Mouse (Mus musculus) heart, embryonic 13.5 days (tissue): Measurements from ENCODE around the gene Pld1. TPM values are rescaled to one million over a fixed set of nuclear protein-coding genes. Genes with fewer than 3 reads are reported as not detected.

Experiments used
- ATAC-seq: fragments of 200-750 bp; cut with Nextera tagmentation; 2 replicates; pipeline ENCODE4 v1.8.0; 2017; ENCODE audit warnings: moderate TSS enrichment; ENCODE audit not compliant: insufficient number of reproducible peaks, low FRiP score, low TSS enrichment; ENCODE audit errors: extremely low read depth
- H3K27ac ChIP-seq: fragments of 300-500 bp; sonication (generic); replicated peaks from 2 replicates; pipeline ENCODE4 v1.5.1; 2015; ENCODE audit warnings: moderate library complexity, mild to moderate bottlenecking, inconsistent platforms
- H3K27me3 ChIP-seq: fragments of 300-500 bp; sonication (generic); replicated peaks from 2 replicates; pipeline ENCODE4 v1.6.1; 2015; ENCODE audit warnings: mild to moderate bottlenecking, inconsistent platforms
- H3K36me3 ChIP-seq: fragments of 300-500 bp; sonication (generic); 2 replicates; pipeline ENCODE4 v1.6.1; 2015; ENCODE audit warnings: mild to moderate bottlenecking, inconsistent platforms
- H3K4me1 ChIP-seq: fragments of 300-500 bp; sonication (generic); 2 replicates; pipeline ENCODE4 v1.6.1; 2015; ENCODE audit warnings: inconsistent platforms
- H3K4me2 ChIP-seq: fragments of 300-500 bp; sonication (generic); 2 replicates; pipeline ENCODE4 v1.6.1; 2015; ENCODE audit warnings: inconsistent platforms, mild to moderate bottlenecking, moderate library complexity
- H3K4me3 ChIP-seq: fragments of 300-500 bp; sonication (generic); 2 replicates; pipeline ENCODE4 v1.5.1; 2015; ENCODE audit warnings: moderate library complexity, mild to moderate bottlenecking, inconsistent platforms
- H3K9ac ChIP-seq: fragments of 300-500 bp; sonication (generic); 2 replicates; pipeline ENCODE4 v1.6.1; 2015; ENCODE audit warnings: inconsistent platforms, mild to moderate bottlenecking, moderate library complexity
- H3K9me3 ChIP-seq: fragments of 300-500 bp; sonication (generic); 2 replicates; pipeline ENCODE4 v1.6.1; 2016; ENCODE audit warnings: inconsistent platforms
- WGBS: fragments of 180-500 bp; shearing (Covaris S2); methylation state at CpG from one replicate; pipeline ENCODE4 v1.1.7; 2015; ENCODE audit warnings: mixed read lengths; 5-methylcytosine and 5-hydroxymethylcytosine counted together
- polyA plus RNA-seq: library from polyadenylated mRNA; unstranded; fragments of >200 nt; fragmentation: Nextera tagmentation; extraction: Ambion mirVana; gene quantifications from 2 replicates; pipeline ENCODE4 v1.2.1, GENCODE M21; 2015

Pld1 gene
- polyA plus RNA-seq, 1 experiment from 2014 or later: 4.1 TPM

DNA sequence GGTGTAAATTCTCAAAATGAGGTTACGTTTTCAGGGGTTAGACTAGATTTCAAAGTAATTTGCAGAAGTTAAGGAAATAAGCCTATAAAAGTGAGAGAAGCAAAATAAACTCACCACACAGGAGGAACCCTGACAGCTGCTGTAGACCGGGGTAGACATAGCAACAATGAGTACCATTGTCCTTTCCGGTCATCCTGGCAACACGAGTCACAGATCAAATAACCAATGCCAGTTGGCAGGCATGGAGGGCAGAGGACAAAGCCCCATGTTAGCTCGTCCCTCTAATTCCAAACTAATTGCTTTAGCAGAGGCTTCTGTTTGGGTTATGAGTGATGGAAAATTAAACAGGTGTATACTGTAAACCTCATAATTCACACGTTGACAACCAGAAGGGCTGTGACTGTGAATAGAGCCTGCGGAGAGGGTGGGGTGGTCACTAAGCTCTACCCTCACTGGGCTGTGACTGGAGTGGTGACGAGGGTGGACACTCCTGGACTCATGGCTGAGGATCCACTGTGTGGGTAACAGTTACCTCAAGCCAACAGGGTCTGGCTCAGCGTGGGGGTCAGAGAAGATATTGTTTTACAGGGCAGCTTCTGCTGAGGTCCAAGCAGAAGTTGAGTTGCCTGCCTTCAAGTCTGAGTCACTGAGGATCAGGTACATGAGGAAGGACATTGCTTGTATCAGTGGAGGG lies 39.7 kb downstream of the Pld1 start:
- H3K27me3 ChIP-seq: no peaks in the 10 kb centered on the region
- peaks cover 8% of the 10 kb centered on the region for H3K4me1 ChIP-seq
- H3K36me3 ChIP-seq: 0 out of 2 replicates have a peak, but pooled peaks cover 2% of the 10 kb centered on the region
- H3K27ac ChIP-seq: no peak overlapping the region
- no peak overlapping the region for H3K9ac ChIP-seq
- no peaks in the 10 kb centered on the region; the same call in 1 of the 2 replicates for H3K9me3 ChIP-seq
- ATAC-seq: no peak
- no peak overlapping the region for H3K4me2 ChIP-seq
- 70% methylated on average over 9 of the region's 9 CpGs for WGBS
- H3K4me3 ChIP-seq: no peak overlapping the region

DNA sequence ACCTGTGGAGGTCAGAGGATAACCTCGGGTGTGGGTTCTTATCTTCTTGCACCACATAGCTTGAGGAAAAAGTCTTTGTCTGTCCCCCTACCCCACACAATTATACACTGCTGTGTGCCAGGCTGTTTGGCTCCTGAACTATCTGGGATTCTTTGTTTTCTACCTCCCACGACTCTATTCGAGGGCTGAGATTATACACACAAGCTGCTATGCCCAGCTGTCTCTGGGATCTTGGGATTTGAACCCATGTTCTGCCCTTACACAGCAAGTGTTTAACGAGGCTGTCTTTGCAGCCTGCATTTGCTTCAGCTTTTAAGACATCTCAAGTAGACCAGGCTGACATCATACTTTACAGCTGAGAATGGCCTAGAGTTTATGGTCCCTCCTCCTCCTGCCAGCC lies 43.1 kb downstream of the Pld1 start:
- H3K36me3 ChIP-seq: 0 out of 2 replicates have a peak, but pooled peaks cover under 1% of the 10 kb centered on the region
- H3K9me3 ChIP-seq: no peaks in the 10 kb centered on the region; the same call in 1 of the 2 replicates
- no peak overlapping the region for H3K4me2 ChIP-seq
- no peak for ATAC-seq
- WGBS: 60% methylated on average over 4 of the region's 4 CpGs
- no peak overlapping the region for H3K27ac ChIP-seq
- peaks cover 22% of the 10 kb centered on the region for H3K4me1 ChIP-seq
- H3K4me3 ChIP-seq: no peak overlapping the region
- no peak overlapping the region for H3K9ac ChIP-seq
- H3K27me3 ChIP-seq: no peaks in the 10 kb centered on the region

- Histone ChIP-seq H3K36me3 (no peaks in the 10 kb centered on the region), H3K4me3 (no peak overlapping the region), H3K9ac (no peak overlapping the region), H3K27me3 (no peaks in the 10 kb centered on the region), H3K9me3 (no peaks in the 10 kb centered on the region), H3K27ac (no peak overlapping the region), H3K4me1 (peaks cover 25% of the 10 kb centered on the region), H3K4me2 (no peak overlapping the region)
- ATAC-seq: no peak
- WGBS: 32% methylated on average over 7 of the region's 7 CpGs
These were observed 44.0 kb downstream of the Pld1 start for GRCm38 (mm10) chr3:27982436-27983017.

DNA sequence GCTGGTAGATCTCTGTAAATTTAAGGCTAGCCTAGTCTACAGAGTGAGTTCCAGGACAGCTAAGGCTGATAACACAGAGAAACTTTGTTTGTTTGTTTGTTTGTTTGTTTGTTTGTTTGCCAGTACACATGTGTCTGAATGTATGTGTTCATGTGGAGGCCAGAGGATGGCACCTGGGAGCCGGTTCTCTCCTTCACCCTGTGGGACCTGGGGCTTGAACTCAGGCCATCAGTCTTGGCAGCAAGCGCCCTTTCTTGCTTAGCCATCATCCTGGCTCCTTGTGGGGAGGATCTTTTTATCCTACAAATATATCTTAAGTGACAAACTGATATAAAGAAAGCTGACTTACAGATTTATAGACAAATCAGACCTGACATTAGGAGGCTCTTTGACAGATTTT lies 44.8 kb downstream of the Pld1 start:
- H3K4me2 ChIP-seq: peak overlapping the region; percentile 68
- no peaks in the 10 kb centered on the region for H3K9me3 ChIP-seq
- H3K4me1 ChIP-seq: peaks cover 33% of the 10 kb centered on the region
- H3K36me3 ChIP-seq: no peaks in the 10 kb centered on the region
- no peak overlapping the region for H3K27ac ChIP-seq
- 79% methylated on average over 2 of the region's 2 CpGs for WGBS
- no peaks in the 10 kb centered on the region for H3K27me3 ChIP-seq
- no peak overlapping the region for H3K9ac ChIP-seq
- no peak for ATAC-seq
- H3K4me3 ChIP-seq: no peak overlapping the region

GRCm38 (mm10) chr3:27983935-27984577 lies 45.6 kb downstream of the Pld1 start:
- Histone ChIP-seq H3K9me3 (no peaks in the 10 kb centered on the region), H3K4me1 (peaks cover 41% of the 10 kb centered on the region), H3K27ac (peak overlapping the region; percentile 77), H3K9ac (peak overlapping the region; percentile 70), H3K4me2 (peak overlapping the region; percentile 68), H3K4me3 (peak overlapping the region; percentile 48), H3K36me3 (no peaks in the 10 kb centered on the region), H3K27me3 (no peaks in the 10 kb centered on the region)
- ATAC-seq: peak; percentile 60
- WGBS: 15% methylated on average over 14 of the region's 14 CpGs

DNA sequence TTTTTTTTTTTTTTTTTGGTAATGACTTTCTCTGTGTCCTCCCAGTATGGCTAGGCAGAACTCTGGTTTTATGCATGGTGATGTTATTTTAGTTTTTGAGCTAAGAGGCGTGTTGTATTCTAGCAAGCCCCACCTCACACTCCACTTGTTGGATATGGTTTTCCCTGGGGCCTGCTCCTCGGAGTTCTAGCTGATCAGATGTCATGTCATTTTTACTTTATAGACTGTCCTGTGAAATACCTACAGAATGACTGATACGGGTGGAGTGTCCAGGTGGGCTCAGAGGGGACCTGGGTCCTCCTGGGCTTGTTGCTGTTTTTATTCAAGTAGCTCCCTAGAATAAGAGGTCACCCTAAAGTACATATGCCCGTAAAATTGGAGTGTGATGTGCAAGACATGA lies 46.1 kb downstream of the Pld1 start:
- no peaks in the 10 kb centered on the region for H3K9me3 ChIP-seq
- peaks cover 41% of the 10 kb centered on the region for H3K4me1 ChIP-seq
- no peaks in the 10 kb centered on the region for H3K27me3 ChIP-seq
- WGBS: 53% methylated on average over 4 of the region's 4 CpGs
- H3K27ac ChIP-seq: peak overlapping the region; percentile 77
- ATAC-seq: no peak
- peak overlapping the region; percentile 48 for H3K4me3 ChIP-seq
- peak overlapping the region; percentile 68 for H3K4me2 ChIP-seq
- no peaks in the 10 kb centered on the region for H3K36me3 ChIP-seq
- peak overlapping the region; percentile 70 for H3K9ac ChIP-seq

- no peak overlapping the region for H3K27ac ChIP-seq
- 95% methylated on average over 5 of the region's 5 CpGs for WGBS
- no peak overlapping the region for H3K9ac ChIP-seq
- ATAC-seq: no peak
- H3K4me1 ChIP-seq: peaks cover 41% of the 10 kb centered on the region
- no peaks in the 10 kb centered on the region for H3K36me3 ChIP-seq
- H3K27me3 ChIP-seq: no peaks in the 10 kb centered on the region
- no peaks in the 10 kb centered on the region for H3K9me3 ChIP-seq
- peak overlapping the region; percentile 68 for H3K4me2 ChIP-seq
- H3K4me3 ChIP-seq: no peak overlapping the region
These were observed 46.8 kb downstream of the Pld1 start for GRCm38 (mm10) chr3:27985344-27985743.

DNA sequence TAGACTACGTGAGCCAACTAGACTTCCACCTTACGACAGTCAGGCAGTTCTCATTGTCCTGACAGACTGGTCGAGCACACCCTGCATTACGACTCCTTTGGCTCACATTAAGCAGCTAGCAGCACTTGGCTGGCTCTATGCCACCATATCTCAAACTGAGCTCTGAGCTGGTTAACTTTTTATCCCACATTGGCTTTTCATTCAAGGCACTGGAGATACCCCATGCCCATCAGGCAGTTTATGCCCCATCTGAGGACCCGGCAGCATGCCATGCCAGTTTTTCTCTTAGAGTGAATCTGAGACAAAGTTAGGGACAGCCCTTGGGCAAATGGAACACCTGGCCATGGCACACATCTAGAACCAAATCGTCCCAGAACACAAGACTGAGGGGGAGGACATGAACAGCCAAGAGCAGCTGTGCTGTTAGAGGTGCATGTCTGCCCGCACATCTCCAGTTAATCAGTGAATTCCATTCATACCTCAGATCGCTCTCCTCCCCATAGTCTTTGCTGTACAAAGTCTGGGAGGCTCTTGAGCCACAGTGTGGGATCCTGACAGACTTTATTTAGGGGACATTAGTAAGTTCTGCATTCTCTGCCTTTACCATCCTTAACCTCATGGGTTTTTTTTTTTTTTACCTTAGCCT lies 49.5 kb downstream of the Pld1 start:
- H3K9ac ChIP-seq: no peak overlapping the region
- WGBS: 24% methylated on average over 8 of the region's 8 CpGs
- H3K4me3 ChIP-seq: 0 out of 2 replicates have a peak overlapping the region, but pooled peaks have one; percentile 5
- no peaks in the 10 kb centered on the region for H3K27me3 ChIP-seq
- H3K4me2 ChIP-seq: peak overlapping the region; percentile 52
- ATAC-seq: no peak
- H3K9me3 ChIP-seq: no peaks in the 10 kb centered on the region
- H3K36me3 ChIP-seq: no peaks in the 10 kb centered on the region
- H3K27ac ChIP-seq: peak overlapping the region; percentile 49
- peaks cover 34% of the 10 kb centered on the region for H3K4me1 ChIP-seq

DNA sequence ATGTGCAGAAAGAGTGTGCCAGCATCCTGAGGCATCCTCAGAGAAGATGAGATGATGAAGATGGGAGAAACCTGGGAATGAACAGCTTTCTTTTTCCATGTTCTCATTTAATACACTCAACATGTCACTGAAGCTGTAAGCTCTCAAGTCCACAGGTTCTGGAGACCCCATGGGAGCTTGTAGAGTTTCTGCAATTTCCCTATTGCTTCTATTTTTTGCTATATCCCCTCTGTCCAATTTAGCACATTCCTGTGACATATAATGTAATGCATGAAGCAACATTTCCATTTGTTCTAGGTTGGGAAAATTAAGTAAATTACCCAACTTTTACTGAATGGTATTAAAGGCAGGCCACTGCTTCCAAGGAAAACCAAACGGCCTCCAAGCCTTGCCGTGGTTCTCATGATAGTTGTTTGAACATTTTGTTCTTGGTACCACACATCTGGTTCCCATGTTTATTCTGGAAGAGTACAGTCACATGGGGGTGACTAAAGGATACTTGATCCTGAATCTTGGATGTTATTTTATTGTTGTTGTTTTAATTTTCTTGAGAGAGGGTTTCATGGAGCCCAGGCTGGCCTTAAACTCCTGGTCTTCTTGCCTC lies 52.7 kb downstream of the Pld1 start:
- H3K9ac ChIP-seq: no peak overlapping the region
- H3K4me2 ChIP-seq: no peak overlapping the region
- H3K27ac ChIP-seq: no peak overlapping the region
- no peak for ATAC-seq
- 83% methylated on average over 2 of the region's 2 CpGs for WGBS
- H3K36me3 ChIP-seq: 0 out of 2 replicates have a peak, but pooled peaks cover 3% of the 10 kb centered on the region
- H3K9me3 ChIP-seq: no peaks in the 10 kb centered on the region
- no peaks in the 10 kb centered on the region for H3K27me3 ChIP-seq
- H3K4me3 ChIP-seq: no peak overlapping the region
- peaks cover 18% of the 10 kb centered on the region for H3K4me1 ChIP-seq

DNA sequence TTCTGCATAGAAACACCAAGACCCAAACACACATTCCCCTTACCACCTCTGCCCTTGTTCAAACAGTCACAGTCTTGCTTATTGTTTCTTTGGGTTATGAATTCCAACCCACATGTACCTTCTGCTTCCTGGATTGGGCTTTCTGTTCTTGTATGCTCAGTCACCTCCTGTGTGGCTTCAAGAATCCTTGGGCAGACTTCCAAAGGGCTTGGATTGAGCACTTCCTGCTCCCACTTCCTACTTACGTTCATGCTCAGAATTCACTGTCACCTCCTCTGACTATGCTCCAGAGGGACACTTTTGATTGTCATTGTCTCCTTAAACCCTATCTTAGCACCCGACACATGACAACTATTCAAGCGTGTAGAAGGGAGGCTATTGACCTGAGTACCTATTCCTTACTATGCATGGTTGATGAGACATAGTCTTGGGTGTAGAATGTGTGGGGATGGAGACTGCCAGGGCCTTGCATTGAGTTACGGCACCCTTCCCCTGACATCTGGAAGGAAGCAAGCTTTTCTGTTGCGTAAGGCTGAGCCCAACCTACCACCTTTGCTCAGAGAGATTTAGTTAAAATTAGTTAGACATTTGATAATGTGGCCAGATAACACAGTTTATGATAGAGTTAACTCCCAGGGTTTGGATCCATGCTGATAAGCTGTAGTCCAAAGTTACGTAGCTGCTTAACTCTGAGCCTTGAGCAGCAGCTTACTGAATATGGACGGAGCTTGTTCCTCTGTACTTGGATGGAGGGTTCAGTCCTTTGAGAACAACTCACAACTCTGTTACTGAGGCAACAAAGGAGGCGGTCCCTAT lies 55.9 kb downstream of the Pld1 start:
- H3K36me3 ChIP-seq: 0 out of 2 replicates have a peak, but pooled peaks cover 3% of the 10 kb centered on the region
- no peaks in the 10 kb centered on the region for H3K27me3 ChIP-seq
- ATAC-seq: no peak
- H3K27ac ChIP-seq: no peak overlapping the region
- no peaks in the 10 kb centered on the region; the same call in 1 of the 2 replicates for H3K4me1 ChIP-seq
- no peak overlapping the region for H3K4me3 ChIP-seq
- H3K9ac ChIP-seq: no peak overlapping the region
- no peaks in the 10 kb centered on the region for H3K9me3 ChIP-seq
- no peak overlapping the region for H3K4me2 ChIP-seq
- WGBS: 76% methylated on average over 8 of the region's 8 CpGs
